Mouse (Mus musculus) heart, adult 11 months (tissue): ENCODE measurements around the gene Gm11562.
A peak's percentile ranks its signal among the peaks of the same experiment; 100 is the strongest.
"Not testable (repeated sequence)": the region's sequence is repeated elsewhere in the genome, so short reads cannot be mapped to it uniquely, and the experiment has no call there.

Experiments
- DNase-seq: peaks from one replicate; pipeline ENCODE4 v3.0.0; 2022

Gm11562 gene

GRCm38 (mm10) chr11:99620335-99620734, at the start of gene Gm11562:
Gm11562 (minus strand) TSS chr11:99620435.
- no peak for DNase-seq

- no peak for DNase-seq
Measured at GRCm38 (mm10) chr11:99665860-99666259, 45.6 kb upstream of the Gm11562 start, which contains the start of gene Krtap4-6. Krtap4-6 (minus strand) TSS chr11:99665960.

DNA sequence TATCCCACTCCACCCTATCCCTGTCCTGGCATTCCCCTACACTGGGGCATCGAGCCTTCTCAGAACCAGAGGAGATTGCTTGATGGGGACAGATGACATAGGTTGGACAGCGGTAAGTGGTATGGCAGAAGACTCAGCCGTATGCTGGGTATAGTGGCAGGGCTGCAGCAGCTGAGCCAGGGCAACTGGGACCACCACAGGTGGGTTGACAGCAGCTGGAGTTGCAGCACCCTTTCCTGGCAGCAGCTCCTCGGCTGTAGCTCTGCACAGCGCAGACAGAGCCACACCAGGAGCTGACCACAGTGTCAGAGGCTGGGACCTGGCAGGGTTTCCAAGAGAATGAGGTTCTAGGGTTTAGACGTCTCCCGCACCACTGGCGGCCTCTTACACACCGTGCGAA, 42.6 kb upstream of the Gm11562 start:
- DNase-seq, result no peak

GRCm38 (mm10) chr11:99659256-99659655, 39.0 kb upstream of the Gm11562 start:
- no peak for DNase-seq

GRCm38 (mm10) chr11:99658467-99659010, 38.3 kb upstream of the Gm11562 start, which contains the start of gene Gm11563:
Gm11563 (minus strand) TSS chr11:99658960.
- DNase-seq, result not testable (repeated sequence)

DNA sequence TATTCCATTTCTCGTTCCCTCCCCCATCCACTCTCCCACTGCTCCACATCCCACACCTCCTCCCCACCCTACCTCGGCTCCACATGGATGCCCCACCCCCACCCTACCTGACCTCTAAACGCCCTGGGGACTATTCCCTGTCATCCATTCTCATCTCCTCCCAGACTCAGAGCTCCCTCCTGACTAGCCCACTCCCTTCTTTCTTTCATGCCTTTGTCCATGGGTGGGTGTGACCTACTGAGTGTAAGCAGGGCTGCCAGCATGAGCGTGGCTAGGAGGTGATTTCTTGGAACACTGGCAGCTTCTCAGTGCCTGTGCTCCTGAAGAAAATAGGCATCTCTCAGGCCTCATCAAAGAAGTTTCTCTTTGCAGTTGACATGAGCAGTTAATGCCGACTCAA, 36.8 kb upstream of the Gm11562 start:
- DNase-seq, result no peak

GRCm38 (mm10) chr11:99650136-99650535, 29.9 kb upstream of the Gm11562 start, which contains the start of gene Gm11555:
Gm11555 (minus strand) TSS chr11:99650236.
- no peak for DNase-seq

DNA sequence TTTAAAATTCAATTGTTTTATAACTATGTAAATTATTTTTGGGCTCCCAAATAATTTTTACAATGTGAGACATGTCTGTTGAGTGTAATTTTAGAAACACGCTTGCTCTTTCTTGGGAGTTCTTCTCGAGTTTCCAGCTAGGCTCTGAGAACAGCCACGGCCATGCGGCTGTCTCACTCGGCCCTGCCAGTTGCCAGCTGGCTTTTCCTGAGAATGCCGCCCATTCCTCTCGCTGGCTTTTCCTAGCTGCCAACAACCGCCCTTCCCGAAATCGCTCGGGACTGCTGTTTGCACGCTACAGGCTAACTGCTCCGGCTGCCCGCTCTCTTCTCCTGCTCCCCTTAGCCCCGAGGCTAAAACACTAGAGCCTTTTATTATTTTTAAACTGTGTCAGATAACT, 26.2 kb upstream of the Gm11562 start:
- no peak for DNase-seq

- no peak for DNase-seq
Measured at GRCm38 (mm10) chr11:99644351-99644750, 24.1 kb upstream of the Gm11562 start.

DNA sequence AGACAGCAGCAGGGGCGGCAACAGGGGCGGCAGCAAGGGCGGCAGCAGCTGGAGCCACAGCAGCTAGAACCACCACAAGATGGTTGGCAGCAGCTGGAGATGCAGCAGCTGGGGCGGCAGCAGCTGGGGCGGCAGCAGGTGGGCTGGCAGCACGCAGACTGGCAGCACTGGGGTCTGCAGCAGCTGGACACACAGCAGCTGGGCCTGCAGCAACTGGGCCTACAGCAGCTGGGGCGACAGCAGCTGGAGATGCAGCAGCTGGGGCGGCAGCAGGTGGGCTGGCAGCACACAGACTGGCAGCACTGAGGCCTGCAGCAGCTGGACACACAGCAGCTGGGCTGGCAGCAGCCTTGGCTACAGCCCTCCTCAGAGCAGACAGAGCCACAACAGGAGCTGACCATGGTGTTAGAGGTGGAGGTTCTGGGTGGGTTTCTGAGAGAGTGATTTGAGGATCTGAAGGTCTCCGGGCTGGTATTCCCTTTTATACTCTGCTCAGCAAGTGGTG, 23.5 kb upstream of the Gm11562 start, which contains the start of gene Krtap4-7:
Gene Krtap4-7, minus strand, starts transcription at position 455 of the 505 bp plus-strand sequence.
- not testable (repeated sequence) for DNase-seq

DNA sequence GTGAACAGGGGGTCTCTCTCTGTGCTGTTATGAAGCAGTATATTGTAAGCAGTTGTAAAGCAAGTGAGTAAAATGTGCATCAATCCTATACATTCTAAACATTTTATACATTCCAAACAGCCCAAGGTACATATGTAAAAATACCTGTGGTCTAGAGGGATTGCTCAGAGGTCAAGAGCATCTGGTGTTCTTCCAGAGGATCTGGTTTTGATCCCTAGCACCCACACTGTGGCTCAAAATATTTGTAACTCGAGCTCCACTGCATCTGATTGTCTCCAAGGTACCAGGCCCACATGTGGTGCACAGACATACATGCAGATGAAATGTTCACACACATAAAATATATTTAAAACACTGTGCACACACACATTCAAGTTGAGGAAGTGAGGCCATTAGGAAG, 20.7 kb upstream of the Gm11562 start:
- DNase-seq, result no peak

- DNase-seq, result no peak
Measured at GRCm38 (mm10) chr11:99637086-99637485, 16.9 kb upstream of the Gm11562 start.

- DNase-seq, result no peak
Measured at GRCm38 (mm10) chr11:99634653-99635134, 14.5 kb upstream of the Gm11562 start, which contains the start of gene Krtap4-2. Krtap4-2 (minus strand) TSS chr11:99635084.

- DNase-seq, result no peak
Measured at GRCm38 (mm10) chr11:99633293-99633692, 13.1 kb upstream of the Gm11562 start.

DNA sequence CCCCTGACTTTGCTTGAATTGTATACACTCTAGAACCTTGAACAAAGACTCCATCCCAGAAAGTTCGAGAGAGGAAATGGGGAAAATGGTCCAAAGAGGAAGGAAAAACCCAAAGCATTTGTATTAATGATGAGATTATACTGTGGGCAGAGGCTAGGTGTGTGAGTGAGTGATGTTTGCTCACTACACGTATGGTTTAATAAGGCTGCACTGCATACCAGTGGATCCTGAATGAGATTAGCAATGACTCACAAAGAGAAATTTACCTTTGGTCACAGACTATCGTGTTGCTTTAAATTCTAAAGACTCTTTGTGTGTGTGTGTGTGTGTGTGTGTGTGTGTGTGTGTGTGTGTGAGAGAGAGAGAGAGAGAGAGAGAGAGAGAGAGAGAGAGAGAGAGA, 10.7 kb upstream of the Gm11562 start:
- DNase-seq, result no peak

GRCm38 (mm10) chr11:99628138-99628537, 7.9 kb upstream of the Gm11562 start, which contains the start of gene Krtap4-1:
Krtap4-1 (minus strand) TSS chr11:99628238.
- no peak for DNase-seq

DNA sequence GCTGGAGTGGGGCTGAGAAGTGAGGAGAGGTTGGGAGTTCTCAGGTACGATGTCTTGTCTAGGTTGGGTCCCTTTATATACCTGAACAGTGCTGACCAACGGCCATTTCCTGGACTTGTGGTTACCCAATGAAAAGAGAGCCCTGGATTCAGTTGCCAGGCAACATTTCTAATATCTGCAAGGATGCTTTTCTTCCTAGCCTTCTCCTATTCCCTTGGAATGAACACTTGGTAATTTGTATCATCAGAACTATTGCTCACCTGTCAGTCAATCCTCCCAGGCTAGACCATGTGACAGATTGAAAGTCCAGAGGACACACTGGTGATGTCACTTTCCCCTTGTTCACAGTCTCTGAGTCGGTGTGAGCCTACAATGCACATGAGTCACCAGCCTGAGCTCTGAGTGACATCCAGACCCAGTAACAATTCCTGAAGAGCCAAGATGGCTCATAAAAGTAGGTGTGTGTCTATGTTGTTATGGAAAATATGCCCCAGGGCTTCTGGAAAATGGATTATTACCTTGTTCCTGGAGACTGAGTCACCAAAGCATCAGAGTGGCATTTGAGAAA, 5.4 kb downstream of the Gm11562 start, which contains the start of gene Krtap2-4:
Gene Krtap2-4, minus strand, starts transcription at position 51 of the 568 bp plus-strand sequence.
- DNase-seq, result peak; percentile 40

GRCm38 (mm10) chr11:99610089-99610488, 10.1 kb downstream of the Gm11562 start, which contains the start of gene Gm11937:
Gm11937 (minus strand) TSS chr11:99610189.
- peak; percentile 4 for DNase-seq

DNA sequence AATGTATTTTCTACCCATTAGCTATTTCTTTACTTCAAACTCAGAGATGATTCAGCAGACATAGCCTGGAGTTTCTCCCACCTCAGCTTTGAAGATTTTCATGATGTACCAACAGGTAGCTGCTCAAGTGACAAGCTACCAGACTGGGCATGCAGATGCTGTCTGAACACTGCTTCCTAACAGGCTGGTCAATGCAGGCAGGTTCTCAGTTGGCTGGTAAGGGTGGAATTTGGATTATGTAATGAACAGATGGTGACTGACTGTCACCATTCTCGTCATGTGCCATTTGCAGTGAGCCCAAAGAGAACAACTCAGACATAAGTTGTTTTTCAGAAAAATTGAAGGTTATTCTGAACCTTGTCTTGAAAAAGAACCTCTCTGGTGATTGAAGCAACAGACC, 11.1 kb downstream of the Gm11562 start:
- DNase-seq, result peak; percentile 19

GRCm38 (mm10) chr11:99603208-99603607, 17.0 kb downstream of the Gm11562 start, which contains the start of gene Gm11938:
Gm11938 (minus strand) TSS chr11:99603308.
- DNase-seq, result not testable (repeated sequence)

DNA sequence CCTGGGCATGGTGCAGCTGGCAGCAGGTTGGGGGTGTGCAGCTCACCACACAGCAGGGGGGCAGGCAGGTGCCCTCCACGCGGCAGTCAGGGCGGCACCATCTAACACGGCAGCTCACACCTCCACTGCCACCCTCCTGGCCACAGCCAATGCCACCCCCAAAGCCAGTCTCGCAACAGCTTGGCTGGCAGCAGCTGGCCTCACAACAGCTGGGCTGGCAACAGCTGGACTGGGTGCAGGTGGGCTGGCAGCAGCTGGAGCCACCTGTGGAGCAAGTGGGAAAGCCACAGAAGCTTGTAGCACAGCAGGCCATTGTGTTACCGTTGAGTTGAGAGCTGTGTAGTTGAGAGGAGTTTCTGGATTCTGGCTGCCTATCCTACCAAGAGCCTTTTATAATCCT, 22.5 kb downstream of the Gm11562 start, which contains the start of gene Krtap9-3:
Gene Krtap9-3, minus strand, starts transcription at position 364 of the 400 bp plus-strand sequence.
- DNase-seq, result peak; percentile 55

GRCm38 (mm10) chr11:99590981-99591380, 29.3 kb downstream of the Gm11562 start, which contains the start of gene Krtap1-3:
Krtap1-3 (minus strand) TSS chr11:99591339.
- DNase-seq, result no peak

DNA sequence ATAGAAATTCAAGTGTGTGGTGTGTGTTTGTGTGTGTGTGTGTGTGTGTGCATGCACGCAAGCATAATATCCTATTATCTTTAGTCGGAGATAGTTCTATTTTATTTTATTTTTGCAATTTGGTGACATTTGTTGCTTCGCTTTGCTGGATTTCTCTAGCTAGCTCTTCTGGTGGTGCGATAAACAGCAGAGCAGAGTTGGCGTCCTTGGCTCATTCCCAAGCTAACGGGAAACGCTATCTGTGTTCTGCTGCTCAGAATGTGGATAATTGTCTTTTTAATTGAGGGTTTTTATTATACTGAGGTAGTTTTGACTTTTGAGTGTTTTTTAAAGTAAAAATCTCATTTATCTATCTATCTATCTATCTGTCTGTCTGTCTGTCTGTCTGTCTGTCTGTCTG, 35.1 kb downstream of the Gm11562 start:
- no peak for DNase-seq
